Mouse (Mus musculus): ENCODE measurements around the gene Hnf1a. TPM values are rescaled to one million over a fixed set of nuclear protein-coding genes. Genes with fewer than 3 reads are reported as not detected.

Hnf1a gene
- not detected for polyA plus RNA-seq (2012; fragmentation: generic; extraction: Trizol)

GRCm38 (mm10) chr5:114970824-114971227 lies at the start of gene Hnf1a:
Gene Hnf1a, minus strand, starts transcription at chr5:114971094.

GRCm38 (mm10) chr5:115010577-115011216 lies 39.8 kb upstream of the Hnf1a start, which contains the start of gene Sppl3:
Gene Sppl3, plus strand, starts transcription at chr5:115011137.

DNA sequence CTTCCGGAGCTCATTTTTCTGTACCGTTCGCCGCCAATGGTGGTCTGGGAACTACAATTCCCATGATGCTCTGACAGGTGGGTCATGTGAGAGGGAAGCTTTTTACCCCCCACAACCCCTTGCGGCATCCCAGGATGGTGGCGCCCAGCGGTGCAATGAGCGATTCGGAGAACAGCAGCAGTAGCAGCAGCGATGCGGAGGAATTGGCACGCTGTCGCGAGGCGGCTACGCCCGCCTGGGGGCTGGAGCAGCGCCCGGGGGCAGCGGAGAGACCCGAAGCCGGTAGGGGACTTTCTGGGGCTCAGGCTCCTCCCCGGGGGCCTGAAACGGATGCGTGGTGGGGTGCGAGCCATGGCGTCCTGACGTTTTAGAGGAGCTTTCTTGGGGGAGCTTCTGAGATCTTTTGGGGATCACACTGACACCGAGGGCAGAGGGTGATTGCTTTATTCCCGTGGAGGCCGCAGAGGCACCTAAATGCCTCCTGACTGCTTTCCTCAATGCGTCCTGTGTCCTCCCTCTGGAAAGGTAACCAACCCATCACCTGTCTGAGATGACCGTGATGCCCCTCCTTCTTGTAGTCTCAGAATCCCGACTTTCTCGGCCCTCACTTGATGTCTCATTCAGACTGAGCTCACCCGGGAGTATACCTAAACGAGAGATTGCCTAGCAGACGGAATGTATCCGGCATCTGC lies 28.7 kb downstream of the Hnf1a start, which contains the start of gene 2210016L21Rik:
TSS of gene 2210016L21Rik (plus strand) at position 85 of the 692 bp plus-strand sequence.

DNA sequence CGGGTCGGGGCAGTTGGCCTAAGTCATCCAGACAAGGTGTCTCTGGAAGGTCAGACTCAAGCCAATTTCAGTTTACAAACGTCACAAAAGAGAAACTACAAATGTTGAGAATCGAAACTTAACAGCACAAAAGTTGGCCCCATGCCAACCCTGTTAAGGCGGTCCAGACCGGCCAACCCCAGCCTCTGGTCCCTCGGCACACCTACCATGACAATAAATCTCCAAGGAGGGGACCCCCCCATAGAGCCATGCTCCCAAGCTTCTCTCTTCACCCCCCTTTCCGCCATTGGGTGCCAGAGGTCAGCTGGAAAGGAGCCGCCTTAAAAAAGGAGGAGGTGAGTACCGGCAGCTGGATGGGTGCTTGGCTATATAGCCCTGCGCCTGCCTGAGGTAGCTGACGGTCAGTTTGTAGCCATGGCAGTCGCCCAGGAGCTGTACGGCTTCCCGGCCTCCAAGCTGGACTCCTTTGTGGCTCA lies 47.9 kb downstream of the Hnf1a start, which contains the start of gene Oasl1:
TSS of gene Oasl1 (plus strand) at position 243 of the 476 bp plus-strand sequence.

Other genes with a start within 250 kb of the Hnf1a start
- gene Ankrd13a, start 196.4 kb downstream of the Hnf1a start, polyA plus RNA-seq (2012; fragmentation: generic; extraction: Trizol), result 10 to 100 TPM; 23.7 to 41.4 TPM
- gene Git2, start 195.6 kb downstream of the Hnf1a start, polyA plus RNA-seq (2012; fragmentation: generic; extraction: Trizol), result 10 to 100 TPM in 1 of 2 experiments, 1 to 10 TPM in 1; 4.6 to 21.3 TPM
- gene 1500011B03Rik, start 147.6 kb downstream of the Hnf1a start, polyA plus RNA-seq (2012; fragmentation: generic; extraction: Trizol), result 10 to 100 TPM; 41.9 to 54.5 TPM
- not detected for gene 4930519G04Rik, start 117.4 kb downstream of the Hnf1a start, polyA plus RNA-seq (2012; fragmentation: generic; extraction: Trizol)
- not detected for gene Gm9936, start 112.4 kb downstream of the Hnf1a start, polyA plus RNA-seq (2012; fragmentation: generic; extraction: Trizol)
- 1 to 10 TPM in 1 of 2 experiments, under 1 TPM in 1; 0.15 to 7.8 TPM for gene Oasl2, start 74.2 kb downstream of the Hnf1a start, polyA plus RNA-seq (2012; fragmentation: generic; extraction: Trizol)
- under 1 TPM; 0.07 to 0.08 TPM for gene Oasl1, start 47.9 kb downstream of the Hnf1a start, polyA plus RNA-seq (2012; fragmentation: generic; extraction: Trizol)
- 10 to 100 TPM; 17.2 to 33.9 TPM for gene 2210016L21Rik, start 28.9 kb downstream of the Hnf1a start, polyA plus RNA-seq (2012; fragmentation: generic; extraction: Trizol)
- 10 to 100 TPM in 1 of 2 experiments, 1 to 10 TPM in 1; 10.0 to 36.4 TPM for gene Sppl3, start 40.0 kb upstream of the Hnf1a start, polyA plus RNA-seq (2012; fragmentation: generic; extraction: Trizol)
- 10 to 100 TPM in 1 of 2 experiments, 1 to 10 TPM in 1; 4.7 to 13.3 TPM for gene Gm10401, start 127.2 kb upstream of the Hnf1a start, polyA plus RNA-seq (2012; fragmentation: generic; extraction: Trizol)
- gene Acads, start 148.3 kb upstream of the Hnf1a start, polyA plus RNA-seq (2012; fragmentation: generic; extraction: Trizol), result 10 to 100 TPM; 46.2 to 54.7 TPM
- 10 to 100 TPM; 13.3 to 33.6 TPM for gene Unc119b, start 163.9 kb upstream of the Hnf1a start, polyA plus RNA-seq (2012; fragmentation: generic; extraction: Trizol)
- 10 to 100 TPM; 18.5 to 63.7 TPM for gene Mlec, start 187.1 kb upstream of the Hnf1a start, polyA plus RNA-seq (2012; fragmentation: generic; extraction: Trizol)
- gene Cabp1, start 223.3 kb upstream of the Hnf1a start, polyA plus RNA-seq (2012; fragmentation: generic; extraction: Trizol), result under 1 TPM; 0.04 to 0.15 TPM